ENCODE assay signal across 7 mouse cellular contexts in genomic region chr6:124768704-124769044, GRCm38 (mm10). TPM values are rescaled to one million over a fixed set of nuclear protein-coding genes. Genes with fewer than 3 reads are reported as not detected.
A peak's percentile ranks its signal among the peaks of the same experiment; 100 is the strongest.
DNase-seq lines count a peak whose midpoint lies in the region; ATAC-seq and TF ChIP-seq lines count a peak whose summit lies in the region.

No protein-coding gene starts in this region.

- no peak for TF ChIP-seq CTCF in stomach, postnatal 0 days (IDR thresholded peaks at IDR 0.05; ENCODE audit: low read depth)

- DNase-seq in neural tube, embryonic 11.5 days (ENCODE audit: low spot score): no peak
- DNase-seq in neural tube, embryonic 10.5 days (ENCODE audit: extremely low spot score, low spot score): no peak
- no peak for DNase-seq in stomach, postnatal 0 days (ENCODE audit: low spot score)
- no peak for DNase-seq in c-Kit-positive CD71-positive TER-119-positive erythroid progenitor cells, embryonic 14.5 days (ENCODE audit: low spot score)
- no peak for DNase-seq in kidney, adult 11 months

- H3K4me1 ChIP-seq in neural tube, embryonic 11.5 days (ENCODE audit: control insufficient read depth, insufficient read depth, low read length): peaks cover 14% of the 10 kb centered on the region; the same call in 1 of the 2 replicates
- H3K4me1 ChIP-seq in forebrain, embryonic 12.5 days: peaks cover 24% of the 10 kb centered on the region
- peaks cover 29% of the 10 kb centered on the region for H3K4me1 ChIP-seq in liver, embryonic 12.5 days
- no peaks in the 10 kb centered on the region for H3K4me1 ChIP-seq in stomach, postnatal 0 days (replicated peaks; ENCODE audit: control insufficient read depth, insufficient read depth)

- no peak overlapping the region for H3K9ac ChIP-seq in neural tube, embryonic 11.5 days (ENCODE audit: low read length)
- no peak overlapping the region for H3K9ac ChIP-seq in forebrain, embryonic 12.5 days
- H3K9ac ChIP-seq in liver, embryonic 12.5 days: no peak overlapping the region
- H3K9ac ChIP-seq in stomach, postnatal 0 days (ENCODE audit: low read length): peak overlapping the region; percentile 65

- H3K27ac ChIP-seq in neural tube, embryonic 11.5 days (ENCODE audit: low read depth, low read length): no peak overlapping the region
- no peak overlapping the region for H3K27ac ChIP-seq in forebrain, embryonic 12.5 days
- H3K27ac ChIP-seq in liver, embryonic 12.5 days: no peak overlapping the region
- no peak overlapping the region for H3K27ac ChIP-seq in stomach, postnatal 0 days (replicated peaks)

- no peak for TF ChIP-seq EP300 in stomach, postnatal 0 days (optimal IDR thresholded peaks at IDR 0.05)

- ATAC-seq in neural tube, embryonic 11.5 days (ENCODE audit: insufficient read depth, low FRiP score, low TSS enrichment): no peak
- peak; percentile 24; the same call in 1 of the 2 replicates for ATAC-seq in forebrain, embryonic 12.5 days (ENCODE audit: low FRiP score)
- ATAC-seq in liver, embryonic 12.5 days: no peak
- no peak for ATAC-seq in stomach, postnatal 0 days (ENCODE audit: low FRiP score, low TSS enrichment)

- 8% methylated on average over 9 of the region's 9 CpGs for WGBS in neural tube, embryonic 11.5 days
- WGBS in forebrain, embryonic 12.5 days: 3% methylated on average over 9 of the region's 9 CpGs
- 2% methylated on average over 9 of the region's 9 CpGs for WGBS in liver, embryonic 12.5 days (ENCODE audit: insufficient replicate concordance)
- WGBS in stomach, postnatal 0 days: 9% methylated on average over 9 of the region's 9 CpGs

- H3K4me3 ChIP-seq in neural tube, embryonic 11.5 days (ENCODE audit: low read depth, low read length): peak overlapping the region; percentile 44
- peak overlapping the region; percentile 40 for H3K4me3 ChIP-seq in forebrain, embryonic 12.5 days (replicated peaks)
- peak overlapping the region; percentile 53 for H3K4me3 ChIP-seq in liver, embryonic 12.5 days
- peak overlapping the region; percentile 63 for H3K4me3 ChIP-seq in stomach, postnatal 0 days (ENCODE audit: low read depth, low read length)

- H3K27me3 ChIP-seq in neural tube, embryonic 11.5 days (ENCODE audit: control insufficient read depth, insufficient read depth, low read length): peaks cover 10% of the 10 kb centered on the region
- peaks cover 38% of the 10 kb centered on the region for H3K27me3 ChIP-seq in forebrain, embryonic 12.5 days
- H3K27me3 ChIP-seq in liver, embryonic 12.5 days (replicated peaks): peaks cover 92% of the 10 kb centered on the region
- H3K27me3 ChIP-seq in stomach, postnatal 0 days (ENCODE audit: control insufficient read depth, insufficient read depth, low read length): no peaks in the 10 kb centered on the region

- no peaks in the 10 kb centered on the region for H3K9me3 ChIP-seq in neural tube, embryonic 11.5 days (ENCODE audit: control insufficient read depth, low read length)
- no peaks in the 10 kb centered on the region for H3K9me3 ChIP-seq in forebrain, embryonic 12.5 days
- no peaks in the 10 kb centered on the region for H3K9me3 ChIP-seq in liver, embryonic 12.5 days (replicated peaks)
- H3K9me3 ChIP-seq in stomach, postnatal 0 days (ENCODE audit: control insufficient read depth, low read length): no peaks in the 10 kb centered on the region

- no peaks in the 10 kb centered on the region for H3K36me3 ChIP-seq in neural tube, embryonic 11.5 days (ENCODE audit: control insufficient read depth, insufficient read depth, low read length)
- no peaks in the 10 kb centered on the region for H3K36me3 ChIP-seq in forebrain, embryonic 12.5 days (replicated peaks)
- H3K36me3 ChIP-seq in liver, embryonic 12.5 days: no peaks in the 10 kb centered on the region
- H3K36me3 ChIP-seq in stomach, postnatal 0 days (ENCODE audit: control insufficient read depth, insufficient read depth, low read length): no peaks in the 10 kb centered on the region

- peak overlapping the region; percentile 86 for H3K4me2 ChIP-seq in neural tube, embryonic 11.5 days (ENCODE audit: low read depth)
- peak overlapping the region; percentile 65 for H3K4me2 ChIP-seq in forebrain, embryonic 12.5 days
- H3K4me2 ChIP-seq in liver, embryonic 12.5 days: peak overlapping the region; percentile 75
- H3K4me2 ChIP-seq in stomach, postnatal 0 days (replicated peaks; ENCODE audit: low read depth): peak overlapping the region; percentile 77

RNA-seq across cellular contexts. Expression of gene Eno2, which starts 0.8 kb away (rescaled TPM):
- polyA plus RNA-seq in neural tube, embryonic 11.5 days (2014; fragmentation: Nextera tagmentation; extraction: Ambion mirVana): 8.5 and 9.8 TPM in 2 replicates
- polyA plus RNA-seq in forebrain, embryonic 12.5 days (2016; fragmentation: Nextera tagmentation; extraction: Ambion mirVana): 10.5 and 10.6 TPM in 2 replicates
- 0.77 and 1.0 TPM in 2 replicates for polyA plus RNA-seq in liver, embryonic 12.5 days (2016; fragmentation: Nextera tagmentation; extraction: Ambion mirVana)
- polyA plus RNA-seq in stomach, postnatal 0 days (2015; fragmentation: Nextera tagmentation; extraction: Ambion mirVana): 4.3 and 5.1 TPM in 2 replicates

RNA-seq across cellular contexts. Expression of gene Lrrc23, which starts 10.9 kb away (rescaled TPM):
- polyA plus RNA-seq in neural tube, embryonic 11.5 days (2014; fragmentation: Nextera tagmentation; extraction: Ambion mirVana): 0.27 and 1.4 TPM in 2 replicates
- polyA plus RNA-seq in forebrain, embryonic 12.5 days (2016; fragmentation: Nextera tagmentation; extraction: Ambion mirVana): 3.3 and 4.0 TPM in 2 replicates
- polyA plus RNA-seq in liver, embryonic 12.5 days (2016; fragmentation: Nextera tagmentation; extraction: Ambion mirVana): not detected in 2 replicates
- polyA plus RNA-seq in stomach, postnatal 0 days (2015; fragmentation: Nextera tagmentation; extraction: Ambion mirVana): 0.19 and 0.28 TPM in 2 replicates

RNA-seq across cellular contexts. Expression of gene Atn1, which starts 12.3 kb away (rescaled TPM):
- 11.8 and 12.1 TPM in 2 replicates for polyA plus RNA-seq in neural tube, embryonic 11.5 days (2014; fragmentation: Nextera tagmentation; extraction: Ambion mirVana)
- 17.6 and 19.2 TPM in 2 replicates for polyA plus RNA-seq in forebrain, embryonic 12.5 days (2016; fragmentation: Nextera tagmentation; extraction: Ambion mirVana)
- 2.6 and 2.9 TPM in 2 replicates for polyA plus RNA-seq in liver, embryonic 12.5 days (2016; fragmentation: Nextera tagmentation; extraction: Ambion mirVana)
- polyA plus RNA-seq in stomach, postnatal 0 days (2015; fragmentation: Nextera tagmentation; extraction: Ambion mirVana): 6.6 and 6.9 TPM in 2 replicates

RNA-seq across cellular contexts. Expression of gene Gm45234, which starts 12.9 kb away (rescaled TPM):
- polyA plus RNA-seq in neural tube, embryonic 11.5 days (2014; fragmentation: Nextera tagmentation; extraction: Ambion mirVana): not detected in 2 replicates
- not detected in 2 replicates for polyA plus RNA-seq in forebrain, embryonic 12.5 days (2016; fragmentation: Nextera tagmentation; extraction: Ambion mirVana)
- polyA plus RNA-seq in liver, embryonic 12.5 days (2016; fragmentation: Nextera tagmentation; extraction: Ambion mirVana): not detected in 2 replicates
- not detected in 2 replicates for polyA plus RNA-seq in stomach, postnatal 0 days (2015; fragmentation: Nextera tagmentation; extraction: Ambion mirVana)

RNA-seq across cellular contexts. Expression of gene Grcc10, which starts 27.5 kb away (rescaled TPM):
- 456 and 504 TPM in 2 replicates for polyA plus RNA-seq in neural tube, embryonic 11.5 days (2014; fragmentation: Nextera tagmentation; extraction: Ambion mirVana)
- 550 and 568 TPM in 2 replicates for polyA plus RNA-seq in forebrain, embryonic 12.5 days (2016; fragmentation: Nextera tagmentation; extraction: Ambion mirVana)
- 109 and 116 TPM in 2 replicates for polyA plus RNA-seq in liver, embryonic 12.5 days (2016; fragmentation: Nextera tagmentation; extraction: Ambion mirVana)
- polyA plus RNA-seq in stomach, postnatal 0 days (2015; fragmentation: Nextera tagmentation; extraction: Ambion mirVana): 292 and 310 TPM in 2 replicates
